22 mouse cellular contexts compared by ENCODE assay signal in the genomic region with DNA sequence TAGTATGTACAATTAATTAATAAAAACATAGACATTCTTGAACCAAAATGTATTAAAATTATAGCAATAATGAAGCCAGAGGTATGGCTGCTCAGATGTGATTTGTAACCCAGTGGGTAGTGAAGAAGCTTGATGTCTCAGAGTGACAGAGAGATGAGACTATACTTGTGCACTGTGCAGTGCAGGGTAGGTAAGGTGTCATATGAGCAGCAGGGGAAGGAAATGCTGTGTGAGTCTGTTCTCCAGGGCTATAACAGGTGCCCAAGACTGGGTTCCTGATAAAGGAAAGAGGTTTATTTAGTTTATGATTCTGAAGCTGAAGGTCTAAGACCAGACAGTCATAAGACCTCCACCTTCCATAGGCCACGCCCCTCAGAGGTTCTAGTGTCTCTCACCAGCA. TPM values are rescaled to one million over a fixed set of nuclear protein-coding genes. Genes with fewer than 3 reads are reported as not detected.
DNase-seq lines count a peak whose midpoint lies in the region; ATAC-seq and TF ChIP-seq lines count a peak whose summit lies in the region.
"Had no signal": no experiment of that assay in that cellular context is flagged by ENCODE, and none has a peak within 500 bp of the region (broad histone marks: within the 10 kb centered on the region; RNA-seq: fewer than 3 reads in every experiment).

No protein-coding gene starts in this region.

- H3K9me3 ChIP-seq in embryonic facial prominence, embryonic 14.5 days (ENCODE audit: control insufficient read depth, low read length) = no peaks in the 10 kb centered on the region
- H3K9me3 ChIP-seq in embryonic facial prominence, embryonic 10.5 days = no peaks in the 10 kb centered on the region
- no peaks in the 10 kb centered on the region for H3K9me3 ChIP-seq in limb, embryonic 13.5 days
- H3K9me3 ChIP-seq in limb, embryonic 10.5 days (replicated peaks) = no peaks in the 10 kb centered on the region
- no peaks in the 10 kb centered on the region for H3K9me3 ChIP-seq in forebrain, embryonic 14.5 days (replicated peaks; ENCODE audit: control insufficient read depth, low read length)
- H3K9me3 ChIP-seq: embryonic facial prominence, embryonic 13.5 days; heart, embryonic 10.5 days; heart, embryonic 13.5 days had no signal

- no peak for ATAC-seq in embryonic facial prominence, embryonic 14.5 days (ENCODE audit: low read depth)
- 0 out of 2 replicates have a peak, but pooled peaks have one; percentile 54 for ATAC-seq in limb, embryonic 13.5 days (ENCODE audit: low FRiP score, low read depth)
- ATAC-seq in forebrain, embryonic 14.5 days = no peak
- ATAC-seq: CD4-positive, CD25-positive, alpha-beta regulatory T cell, adult 4 months; forebrain, embryonic 16.5 days; hindbrain, postnatal 0 days; inflammation-experienced regulatory T-cells, adult 6 months had no signal

- H3K79me2 ChIP-seq in myocyte (ENCODE audit: control insufficient read depth, insufficient read depth) = no peaks in the 10 kb centered on the region

- no peak overlapping the region for H3K9ac ChIP-seq in embryonic facial prominence, embryonic 14.5 days (ENCODE audit: low read depth, low read length)
- no peak overlapping the region for H3K9ac ChIP-seq in limb, embryonic 13.5 days
- no peak overlapping the region for H3K9ac ChIP-seq in forebrain, embryonic 14.5 days (ENCODE audit: low read length)
- H3K9ac ChIP-seq: embryonic facial prominence, embryonic 13.5 days; heart, embryonic 13.5 days; hindbrain, embryonic 14.5 days had no signal

- H3K4me1 ChIP-seq in embryonic facial prominence, embryonic 14.5 days (ENCODE audit: control insufficient read depth, insufficient read depth, low read length) = peaks cover 11% of the 10 kb centered on the region; the same call in 1 of the 2 replicates
- no peaks in the 10 kb centered on the region for H3K4me1 ChIP-seq in embryonic facial prominence, embryonic 10.5 days
- H3K4me1 ChIP-seq in limb, embryonic 13.5 days = peaks cover 19% of the 10 kb centered on the region
- no peaks in the 10 kb centered on the region for H3K4me1 ChIP-seq in limb, embryonic 10.5 days
- H3K4me1 ChIP-seq in forebrain, embryonic 14.5 days (ENCODE audit: control insufficient read depth, insufficient read depth, low read length) = no peaks in the 10 kb centered on the region
- H3K4me1 ChIP-seq: heart, embryonic 10.5 days; heart, embryonic 13.5 days had no signal

- no peaks in the 10 kb centered on the region for H3K27me3 ChIP-seq in embryonic facial prominence, embryonic 14.5 days (replicated peaks; ENCODE audit: control insufficient read depth, insufficient read depth, low read length)
- H3K27me3 ChIP-seq in embryonic facial prominence, embryonic 10.5 days (replicated peaks; ENCODE audit: low read depth, poor library complexity, severe bottlenecking) = no peaks in the 10 kb centered on the region
- no peaks in the 10 kb centered on the region for H3K27me3 ChIP-seq in limb, embryonic 13.5 days
- H3K27me3 ChIP-seq in limb, embryonic 10.5 days (ENCODE audit: low read depth, poor library complexity, severe bottlenecking) = no peaks in the 10 kb centered on the region
- no peaks in the 10 kb centered on the region for H3K27me3 ChIP-seq in myocyte (ENCODE audit: control insufficient read depth, insufficient read depth, insufficient read length)
- no peaks in the 10 kb centered on the region for H3K27me3 ChIP-seq in forebrain, embryonic 14.5 days (replicated peaks; ENCODE audit: control insufficient read depth, insufficient read depth, low read length)
- H3K27me3 ChIP-seq: embryonic facial prominence, embryonic 13.5 days; heart, embryonic 13.5 days had no signal

- no peak for DNase-seq in embryonic facial prominence, embryonic 14.5 days (ENCODE audit: low spot score)
- DNase-seq in embryonic facial prominence, embryonic 10.5 days (ENCODE audit: low spot score) = no peak
- DNase-seq in limb, embryonic 10.5 days (ENCODE audit: low spot score) = no peak
- no peak for DNase-seq in forebrain, embryonic 14.5 days (ENCODE audit: low spot score)
- DNase-seq: B cell, adult 2 months; cerebellum, adult 11 months; cerebellum, adult 9-11 months; gastrocnemius, postnatal 10 days; gastrocnemius, postnatal 36 days; heart, adult 2 months; heart, postnatal 14 days; heart, postnatal 4 days had no signal

- H3K4me3 ChIP-seq in embryonic facial prominence, embryonic 14.5 days (ENCODE audit: low read depth, low read length) = no peak overlapping the region
- no peak overlapping the region for H3K4me3 ChIP-seq in embryonic facial prominence, embryonic 10.5 days
- H3K4me3 ChIP-seq in limb, embryonic 13.5 days = no peak overlapping the region
- H3K4me3 ChIP-seq in limb, embryonic 10.5 days = no peak overlapping the region
- H3K4me3 ChIP-seq in myocyte = no peak overlapping the region
- no peak overlapping the region for H3K4me3 ChIP-seq in forebrain, embryonic 14.5 days (ENCODE audit: low read depth, low read length)
- H3K4me3 ChIP-seq: embryonic facial prominence, embryonic 13.5 days; heart, adult 2 months; heart, embryonic 10.5 days; heart, embryonic 13.5 days had no signal

- H3ac ChIP-seq in myocyte (ENCODE audit: control insufficient read depth, insufficient read length) = no peak overlapping the region

- no peak for TF ChIP-seq POLR2A in myocyte (IDR thresholded peaks at IDR 0.05; ENCODE audit: insufficient read length, low read depth)

- 64% methylated on average over 1 of the region's 1 CpGs for WGBS in embryonic facial prominence, embryonic 14.5 days
- 71% methylated on average over 1 of the region's 1 CpGs for WGBS in embryonic facial prominence, embryonic 10.5 days
- 50% methylated on average over 1 of the region's 1 CpGs for WGBS in limb, embryonic 13.5 days
- WGBS in limb, embryonic 10.5 days = 69% methylated on average over 1 of the region's 1 CpGs
- WGBS in forebrain, embryonic 14.5 days = 61% methylated on average over 1 of the region's 1 CpGs

- no peak overlapping the region for H3K4me2 ChIP-seq in embryonic facial prominence, embryonic 14.5 days (ENCODE audit: low read depth, low read length)
- H3K4me2 ChIP-seq in limb, embryonic 13.5 days (replicated peaks) = no peak overlapping the region
- H3K4me2 ChIP-seq in myocyte (ENCODE audit: low read depth) = peak overlapping the region; percentile 58
- H3K4me2 ChIP-seq in forebrain, embryonic 14.5 days (ENCODE audit: low read length) = no peak overlapping the region
- H3K4me2 ChIP-seq: embryonic facial prominence, embryonic 13.5 days; heart, embryonic 13.5 days; hindbrain, embryonic 14.5 days had no signal

- H3K36me3 ChIP-seq in embryonic facial prominence, embryonic 14.5 days (ENCODE audit: control insufficient read depth, insufficient read depth, low read length) = no peaks in the 10 kb centered on the region
- H3K36me3 ChIP-seq in embryonic facial prominence, embryonic 10.5 days (replicated peaks) = no peaks in the 10 kb centered on the region
- H3K36me3 ChIP-seq in limb, embryonic 13.5 days = no peaks in the 10 kb centered on the region
- H3K36me3 ChIP-seq in limb, embryonic 10.5 days = no peaks in the 10 kb centered on the region
- H3K36me3 ChIP-seq in myocyte (ENCODE audit: control insufficient read depth, insufficient read depth) = no peaks in the 10 kb centered on the region
- no peaks in the 10 kb centered on the region for H3K36me3 ChIP-seq in forebrain, embryonic 14.5 days (ENCODE audit: control insufficient read depth, insufficient read depth, low read length)
- H3K36me3 ChIP-seq: embryonic facial prominence, embryonic 13.5 days; heart, embryonic 10.5 days; heart, embryonic 13.5 days had no signal

- H3K27ac ChIP-seq in embryonic facial prominence, embryonic 14.5 days (replicated peaks; ENCODE audit: low read depth, low read length) = peak overlapping the region; percentile 58
- no peak overlapping the region for H3K27ac ChIP-seq in embryonic facial prominence, embryonic 10.5 days (replicated peaks)
- H3K27ac ChIP-seq in limb, embryonic 13.5 days = no peak overlapping the region
- H3K27ac ChIP-seq in limb, embryonic 10.5 days = no peak overlapping the region
- no peak overlapping the region for H3K27ac ChIP-seq in forebrain, embryonic 14.5 days (ENCODE audit: low read depth, low read length)
- H3K27ac ChIP-seq: heart, adult 2 months; heart, embryonic 10.5 days; heart, embryonic 13.5 days; hindbrain, embryonic 14.5 days; hindbrain, postnatal 0 days had no signal

TF ChIP-seq in myocyte, 11 proteins besides CTCF, POLR2A, EP300 and RAD21:
- no peak for TF ChIP-seq TCF3 (IDR thresholded peaks at IDR 0.05; ENCODE audit: insufficient read length, low read depth)
- TF ChIP-seq MYOD1 (IDR thresholded peaks at IDR 0.05; ENCODE audit: control insufficient read depth in 1 of 3, insufficient read length in 2 of 3, low read depth in 2 of 3) = peak in 1 of 3 experiments; percentile 8
TF ChIP-seq in myocyte: peak in this region for 1.

RNA-seq across cellular contexts. Expression of gene Adamts17, which starts 26.4 kb away (rescaled TPM):
- 11.2 and 12.5 TPM in 2 replicates for polyA plus RNA-seq in embryonic facial prominence, embryonic 14.5 days (2014; fragmentation: Nextera tagmentation; extraction: Ambion mirVana)
- 2.4 and 2.6 TPM in 2 replicates for polyA plus RNA-seq in embryonic facial prominence, embryonic 10.5 days (2016; fragmentation: Nextera tagmentation; extraction: Ambion mirVana)
- polyA plus RNA-seq in limb, embryonic 13.5 days (2015; fragmentation: Nextera tagmentation; extraction: Ambion mirVana) = 13.1 and 15.3 TPM in 2 replicates
- polyA plus RNA-seq in limb, embryonic 10.5 days (2016; fragmentation: Nextera tagmentation; extraction: Ambion mirVana) = 4.4 and 6.7 TPM in 2 replicates
- polyA plus RNA-seq in myocyte (2012; fragmentation: generic; extraction: Trizol) = 1.8 TPM
- 2.1 and 2.2 TPM in 2 replicates for polyA plus RNA-seq in forebrain, embryonic 14.5 days (2014; fragmentation: Nextera tagmentation; extraction: Ambion mirVana)
